Mouse (Mus musculus) stomach, embryonic 16.5 days (tissue): ENCODE results near the gene Ccni. TPM values are rescaled to one million over a fixed set of nuclear protein-coding genes. Genes with fewer than 3 reads are reported as not detected.

Experiments
- ATAC-seq: fragments of 200-750 bp; cut with Nextera tagmentation; 2 replicates; pipeline ENCODE4 v1.8.0; 2017; ENCODE audit warnings: moderate number of reproducible peaks, moderate TSS enrichment; ENCODE audit not compliant: insufficient read depth, low FRiP score
- H3K27ac ChIP-seq: fragments of 300-500 bp; sonication (generic); 2 replicates; pipeline ENCODE4 v1.5.1; 2014; ENCODE audit warnings: low read length
- H3K27me3 ChIP-seq: fragments of 300-500 bp; sonication (generic); 2 replicates; pipeline ENCODE4 v1.6.1; 2014; ENCODE audit warnings: low read length, control low read depth, mixed read lengths; ENCODE audit not compliant: control insufficient read depth, insufficient read depth
- H3K36me3 ChIP-seq: fragments of 300-500 bp; sonication (generic); 2 replicates; pipeline ENCODE4 v1.6.1; 2014; ENCODE audit warnings: low read length; ENCODE audit not compliant: control insufficient read depth, insufficient read depth
- H3K4me1 ChIP-seq: fragments of 300-500 bp; sonication (generic); 2 replicates; pipeline ENCODE4 v1.6.1; 2014; ENCODE audit warnings: low read length, control low read depth, mixed read lengths; ENCODE audit not compliant: control insufficient read depth, insufficient read depth
- H3K4me2 ChIP-seq: fragments of 300-500 bp; sonication (generic); 2 replicates; pipeline ENCODE4 v1.6.1; 2014; ENCODE audit warnings: low read depth, low read length, mixed read lengths
- H3K4me3 ChIP-seq: fragments of 300-500 bp; sonication (generic); replicated peaks from 2 replicates; pipeline ENCODE4 v1.5.1; 2014; ENCODE audit warnings: mild to moderate bottlenecking, low read length
- H3K9ac ChIP-seq: fragments of 300-500 bp; sonication (generic); 2 replicates; pipeline ENCODE4 v1.6.1; 2014; ENCODE audit warnings: low read length
- H3K9me3 ChIP-seq: fragments of 300-500 bp; sonication (generic); replicated peaks from 2 replicates; pipeline ENCODE4 v1.6.1; 2016; ENCODE audit warnings: low read length, control low read depth; ENCODE audit not compliant: control insufficient read depth
- WGBS: fragments of 180-500 bp; shearing (Covaris S2); extraction: QIAGEN DNeasy Blood & Tissue Kit; methylation state at CpG from one replicate; pipeline ENCODE4 v1.1.7; 2014; 5-methylcytosine and 5-hydroxymethylcytosine counted together
- polyA plus RNA-seq: library from polyadenylated mRNA; unstranded; fragments of >200 nt; fragmentation: Nextera tagmentation; extraction: Ambion mirVana; gene quantifications from 2 replicates; pipeline ENCODE4 v1.2.1, GENCODE M21; 2015

Ccni gene
- polyA plus RNA-seq, 1 experiment from 2014 or later = 63.8 TPM

- Histone ChIP-seq H3K9ac (no peak overlapping the region), H3K9me3 (no peaks in the 10 kb centered on the region), H3K27ac (no peak overlapping the region), H3K4me2 (no peak overlapping the region), H3K4me1 (no peaks in the 10 kb centered on the region), H3K4me3 (no peak overlapping the region), H3K27me3 (no peaks in the 10 kb centered on the region), H3K36me3 (no peaks in the 10 kb centered on the region)
- no peak for ATAC-seq
- 81% methylated on average over 2 of the region's 2 CpGs for WGBS
Observed at GRCm38 (mm10) chr5:93234605-93235004, 28.3 kb upstream of the Ccni start.

- Histone ChIP-seq H3K9me3 (no peaks in the 10 kb centered on the region), H3K9ac (no peak overlapping the region), H3K36me3 (no peaks in the 10 kb centered on the region), H3K4me3 (no peak overlapping the region), H3K4me1 (no peaks in the 10 kb centered on the region), H3K4me2 (no peak overlapping the region), H3K27me3 (no peaks in the 10 kb centered on the region), H3K27ac (no peak overlapping the region)
- ATAC-seq = no peak
- 68% methylated on average over 4 of the region's 4 CpGs for WGBS
Observed at GRCm38 (mm10) chr5:93234130-93234529, 27.8 kb upstream of the Ccni start.

- 82% methylated on average over 2 of the region's 2 CpGs for WGBS
- no peaks in the 10 kb centered on the region for H3K27me3 ChIP-seq
- no peak for ATAC-seq
Observed at GRCm38 (mm10) chr5:93232838-93233237, 26.5 kb upstream of the Ccni start.

GRCm38 (mm10) chr5:93231721-93232120, 25.4 kb upstream of the Ccni start:
- Histone ChIP-seq H3K4me2 (no peak overlapping the region), H3K9me3 (no peaks in the 10 kb centered on the region), H3K27ac (no peak overlapping the region), H3K9ac (no peak overlapping the region), H3K27me3 (no peaks in the 10 kb centered on the region), H3K36me3 (no peaks in the 10 kb centered on the region), H3K4me3 (no peak overlapping the region), H3K4me1 (no peaks in the 10 kb centered on the region)
- WGBS = 60% methylated on average over 3 of the region's 3 CpGs
- ATAC-seq = no peak

More at GRCm38 (mm10) chr5:93232838-93233237, 26.5 kb upstream of the Ccni start:
- no peaks in the 10 kb centered on the region for H3K36me3 ChIP-seq
- H3K9me3 ChIP-seq = no peaks in the 10 kb centered on the region
- no peaks in the 10 kb centered on the region for H3K4me1 ChIP-seq
- H3K4me2 ChIP-seq = no peak overlapping the region
- H3K4me3 ChIP-seq = no peak overlapping the region
- no peak overlapping the region for H3K9ac ChIP-seq
- H3K27ac ChIP-seq = no peak overlapping the region

- no peak for ATAC-seq
- no peaks in the 10 kb centered on the region for H3K4me1 ChIP-seq
- H3K9ac ChIP-seq = no peak overlapping the region
- H3K36me3 ChIP-seq = no peaks in the 10 kb centered on the region
- H3K27ac ChIP-seq = no peak overlapping the region
- WGBS = 77% methylated on average over 2 of the region's 2 CpGs
- H3K4me2 ChIP-seq = no peak overlapping the region
- no peak overlapping the region for H3K4me3 ChIP-seq
- no peaks in the 10 kb centered on the region for H3K9me3 ChIP-seq
- no peaks in the 10 kb centered on the region for H3K27me3 ChIP-seq
Observed at GRCm38 (mm10) chr5:93229527-93229926, 23.2 kb upstream of the Ccni start.

GRCm38 (mm10) chr5:93227157-93227556, 20.9 kb upstream of the Ccni start:
- WGBS = 80% methylated on average over 3 of the region's 3 CpGs
- H3K9me3 ChIP-seq = no peaks in the 10 kb centered on the region
- H3K4me2 ChIP-seq = no peak overlapping the region

GRCm38 (mm10) chr5:93224549-93224948, 18.3 kb upstream of the Ccni start:
- H3K27ac ChIP-seq = no peak overlapping the region
- H3K9ac ChIP-seq = no peak overlapping the region
- H3K4me2 ChIP-seq = no peak overlapping the region
- H3K27me3 ChIP-seq = no peaks in the 10 kb centered on the region
- H3K36me3 ChIP-seq = no peaks in the 10 kb centered on the region
- H3K9me3 ChIP-seq = no peaks in the 10 kb centered on the region
- no peaks in the 10 kb centered on the region for H3K4me1 ChIP-seq
- no peak for ATAC-seq
- H3K4me3 ChIP-seq = no peak overlapping the region
- 63% methylated on average over 2 of the region's 2 CpGs for WGBS

More at GRCm38 (mm10) chr5:93227157-93227556, 20.9 kb upstream of the Ccni start:
- no peak for ATAC-seq
- no peak overlapping the region for H3K4me3 ChIP-seq
- no peaks in the 10 kb centered on the region for H3K36me3 ChIP-seq
- no peak overlapping the region for H3K27ac ChIP-seq
- no peaks in the 10 kb centered on the region for H3K4me1 ChIP-seq
- no peaks in the 10 kb centered on the region for H3K27me3 ChIP-seq
- H3K9ac ChIP-seq = no peak overlapping the region

GRCm38 (mm10) chr5:93221661-93222060, 15.4 kb upstream of the Ccni start:
- Histone ChIP-seq H3K27me3 (no peaks in the 10 kb centered on the region), H3K9me3 (no peaks in the 10 kb centered on the region), H3K4me3 (no peak overlapping the region), H3K4me1 (no peaks in the 10 kb centered on the region), H3K36me3 (no peaks in the 10 kb centered on the region), H3K4me2 (no peak overlapping the region), H3K27ac (peak overlapping the region; percentile 19; the same call in 1 of the 2 replicates), H3K9ac (no peak overlapping the region)
- no peak for ATAC-seq
- WGBS = 39% methylated on average over 3 of the region's 3 CpGs

GRCm38 (mm10) chr5:93218375-93218774, 12.1 kb upstream of the Ccni start:
- no peak overlapping the region for H3K4me2 ChIP-seq
- no peaks in the 10 kb centered on the region for H3K4me1 ChIP-seq
- H3K9ac ChIP-seq = no peak overlapping the region
- no peaks in the 10 kb centered on the region for H3K36me3 ChIP-seq
- 91% methylated on average over 3 of the region's 3 CpGs for WGBS
- H3K27me3 ChIP-seq = no peaks in the 10 kb centered on the region
- H3K27ac ChIP-seq = no peak overlapping the region
- ATAC-seq = no peak
- no peak overlapping the region for H3K4me3 ChIP-seq
- H3K9me3 ChIP-seq = no peaks in the 10 kb centered on the region

- no peaks in the 10 kb centered on the region for H3K36me3 ChIP-seq
- H3K4me1 ChIP-seq = peaks cover 4% of the 10 kb centered on the region
- 0 out of 2 replicates have a peak overlapping the region, but pooled peaks have one; percentile 61 for H3K4me2 ChIP-seq
- WGBS = 55% methylated on average over 1 of the region's 1 CpGs
- no peak for ATAC-seq
- H3K9me3 ChIP-seq = no peaks in the 10 kb centered on the region
- H3K4me3 ChIP-seq = no peak overlapping the region
- H3K9ac ChIP-seq = no peak overlapping the region
- no peak overlapping the region for H3K27ac ChIP-seq
- H3K27me3 ChIP-seq = no peaks in the 10 kb centered on the region
Observed at GRCm38 (mm10) chr5:93207555-93207954, 1.3 kb upstream of the Ccni start.
